Mouse (Mus musculus) layer of hippocampus, adult 2 months (tissue): ENCODE data around the gene Gata1. TPM values are rescaled to one million over a fixed set of nuclear protein-coding genes. Genes with fewer than 3 reads are reported as not detected.
"Not testable (repeated sequence)": the region's sequence is repeated elsewhere in the genome, so short reads cannot be mapped to it uniquely, and the experiment has no call there.

Experiments used
- DNase-seq, 2 experiments: peaks; one replicate each; pipeline ENCODE4 v3.0.0; 2022; ENCODE audit warnings: low spot score in 2 of 2
- H3K27ac ChIP-seq: fragments of 200-600 bp; 2 replicates; pipeline ENCODE4 v1.8.1; 2022
- H3K4me3 ChIP-seq: fragments of 200-600 bp; 2 replicates; pipeline ENCODE4 v1.8.1; 2022; ENCODE audit warnings: mild to moderate bottlenecking
- CTCF ChIP-seq: fragments of 200-600 bp; conservative IDR thresholded peaks from 2 replicates; pipeline ENCODE4 v1.8.1; 2022; ENCODE audit warnings: antibody characterized with exemption, mild to moderate bottlenecking, moderate library complexity
- long read RNA-seq, 2 experiments: library from polyadenylated mRNA; stranded (forward); transcript quantifications; one replicate each; pipeline ENCODE4 v2.0.0; 2021; ENCODE audit warnings: borderline mapping rate in 2 of 2
- total RNA-seq, 2 experiments: library from RNA; stranded (reverse); gene quantifications; 2 replicates each; pipeline ENCODE4 v1.2.3; 2021

Gata1 gene
- total RNA-seq, result not detected
- long read RNA-seq, experiment 1, result 0 reads
- long read RNA-seq, experiment 2, result 0 reads

- no peak within 1 kb of the TSS for H3K4me3 ChIP-seq
- no peak within 1 kb of the TSS for H3K27ac ChIP-seq
- TF ChIP-seq CTCF, result no peak
- no peak for DNase-seq
Measured at GRCm38 (mm10) chrX:7977892-7978291, at the start of gene Gata1. Gene Gata1, minus strand, starts transcription at chrX:7978071.

- no peak for DNase-seq
- no peak overlapping the region for H3K27ac ChIP-seq
- H3K4me3 ChIP-seq, result no peak overlapping the region
- TF ChIP-seq CTCF, result no peak
Measured at GRCm38 (mm10) chrX:8026811-8027210, 48.9 kb upstream of the Gata1 start.

- H3K4me3 ChIP-seq, result no peak overlapping the region
- TF ChIP-seq CTCF, result 0 out of 2 replicates have a peak, but pooled peaks have one; percentile 26
- H3K27ac ChIP-seq, result no peak overlapping the region
- no peak for DNase-seq
Measured at GRCm38 (mm10) chrX:8024795-8025194, 46.9 kb upstream of the Gata1 start.

- H3K4me3 ChIP-seq, result no peak overlapping the region
- TF ChIP-seq CTCF, result peak; percentile 60
Measured at GRCm38 (mm10) chrX:8020111-8020778, 42.4 kb upstream of the Gata1 start.

GRCm38 (mm10) chrX:8018286-8018685 is 40.4 kb upstream of the Gata1 start, which contains the start of gene Glod5:
Gene Glod5, minus strand, starts transcription at chrX:8018492.
- H3K4me3 ChIP-seq, result no peak within 1 kb of the TSS
- no peak for DNase-seq

More at GRCm38 (mm10) chrX:8020111-8020778, 42.4 kb upstream of the Gata1 start:
- DNase-seq, result no peak
- no peak overlapping the region for H3K27ac ChIP-seq

GRCm38 (mm10) chrX:8017142-8017541 is 39.3 kb upstream of the Gata1 start:
- DNase-seq, result peak; percentile 10
- no peak overlapping the region for H3K27ac ChIP-seq
- no peak overlapping the region for H3K4me3 ChIP-seq
- TF ChIP-seq CTCF, result peak; percentile 82

More at GRCm38 (mm10) chrX:8018286-8018685, 40.4 kb upstream of the Gata1 start, which contains the start of gene Glod5:
- TF ChIP-seq CTCF, result no peak
- no peak within 1 kb of the TSS for H3K27ac ChIP-seq

GRCm38 (mm10) chrX:8015675-8016074 is 37.8 kb upstream of the Gata1 start:
- not testable (repeated sequence) for H3K4me3 ChIP-seq, DNase-seq, H3K27ac ChIP-seq
- peak; percentile 30 for TF ChIP-seq CTCF

- no peak for DNase-seq
- no peak for TF ChIP-seq CTCF
- Histone ChIP-seq H3K4me3 (no peak overlapping the region), H3K27ac (no peak overlapping the region)
Measured at GRCm38 (mm10) chrX:8013569-8014314, 35.9 kb upstream of the Gata1 start.

DNA sequence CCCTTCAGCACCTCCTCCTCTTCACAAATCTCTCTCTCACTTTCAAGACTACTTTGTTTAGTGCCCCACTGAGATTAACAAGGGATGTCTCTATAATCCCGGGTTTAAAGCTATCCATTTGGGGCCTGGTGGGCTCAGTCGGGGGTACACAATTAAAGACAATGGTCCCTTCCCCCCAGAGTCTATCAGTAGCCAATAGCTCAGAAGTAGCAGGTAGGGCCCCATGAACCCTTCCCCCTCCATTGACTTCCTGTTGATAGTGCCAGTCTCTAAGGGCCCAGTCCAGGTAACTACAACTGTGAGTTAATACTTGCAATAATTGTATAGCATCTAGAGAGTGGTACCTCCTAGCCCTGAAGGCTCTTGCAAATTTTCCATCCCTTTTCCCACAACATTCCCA is 35.3 kb upstream of the Gata1 start:
- Histone ChIP-seq H3K4me3 (no peak overlapping the region), H3K27ac (no peak overlapping the region)
- DNase-seq, result no peak
- no peak for TF ChIP-seq CTCF

- not testable (repeated sequence) for DNase-seq, H3K4me3 ChIP-seq, H3K27ac ChIP-seq
Measured at GRCm38 (mm10) chrX:8009356-8009755, 31.5 kb upstream of the Gata1 start.

GRCm38 (mm10) chrX:8008543-8008942 is 30.7 kb upstream of the Gata1 start:
- Histone ChIP-seq H3K4me3 (no peak overlapping the region), H3K27ac (no peak overlapping the region)
- no peak for TF ChIP-seq CTCF
- DNase-seq, result no peak

DNA sequence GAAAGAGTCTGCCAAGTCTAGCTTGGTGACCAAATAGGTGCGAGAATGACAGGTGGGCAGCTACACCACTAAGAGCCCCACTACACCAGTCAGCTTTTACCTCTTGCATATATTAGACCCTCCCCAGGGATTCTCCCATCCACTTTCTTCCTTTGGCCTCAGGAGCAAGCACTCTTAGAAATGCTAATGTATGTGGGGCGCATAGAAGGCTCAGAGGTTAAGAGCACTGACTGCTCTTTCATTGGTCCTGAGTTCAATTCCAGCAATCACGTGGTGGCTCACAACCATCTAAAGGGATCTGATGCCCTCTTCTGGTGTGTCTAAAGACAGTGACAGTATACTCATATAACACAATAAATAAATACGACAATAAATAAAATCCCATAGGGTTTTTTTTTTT is 25.1 kb upstream of the Gata1 start:
- peak; percentile 12; the same call in 1 of the 2 replicates for TF ChIP-seq CTCF
- no peak overlapping the region for H3K4me3 ChIP-seq
- DNase-seq, result no peak
- H3K27ac ChIP-seq, result no peak overlapping the region

DNA sequence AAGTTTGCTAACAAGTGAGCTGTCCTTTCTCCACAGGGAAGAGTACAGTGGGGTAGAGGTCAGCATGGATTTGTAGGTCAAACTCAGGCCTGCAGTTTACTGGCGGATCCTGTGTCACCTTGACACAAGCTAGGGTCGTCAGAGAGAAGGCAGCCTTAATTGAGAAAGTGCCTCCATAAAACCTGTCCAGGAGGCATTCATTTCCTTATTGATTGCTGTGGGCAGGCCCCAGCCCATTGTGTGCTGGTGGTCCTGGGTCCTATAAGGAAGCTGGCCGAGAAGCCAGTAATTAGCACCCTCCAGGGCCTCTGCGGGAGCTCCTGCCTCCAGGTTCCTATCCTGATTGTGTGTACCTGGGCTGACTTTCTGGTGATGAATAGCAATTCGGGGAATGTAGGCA is 24.1 kb upstream of the Gata1 start:
- no peak for TF ChIP-seq CTCF
- H3K27ac ChIP-seq, result no peak overlapping the region
- DNase-seq, result no peak
- no peak overlapping the region for H3K4me3 ChIP-seq
